Mouse (Mus musculus) kidney, adult 2 months (tissue): ENCODE results near the gene Atrnl1.

Experiments used
- CTCF ChIP-seq: fragments of 200-500 bp; conservative IDR thresholded peaks from 2 replicates; pipeline ENCODE4 v1.5.1; 2011; ENCODE audit warnings: low read depth, mild to moderate bottlenecking, control low read depth, low read length, moderate library complexity, mixed read lengths; ENCODE audit not compliant: insufficient read depth, insufficient read length
- POLR2A ChIP-seq: fragments of 200-500 bp; IDR thresholded peaks from one replicate; pipeline ENCODE4 v1.6.1; 2011; ENCODE audit warnings: low read depth, low read length, control low read depth

DNA sequence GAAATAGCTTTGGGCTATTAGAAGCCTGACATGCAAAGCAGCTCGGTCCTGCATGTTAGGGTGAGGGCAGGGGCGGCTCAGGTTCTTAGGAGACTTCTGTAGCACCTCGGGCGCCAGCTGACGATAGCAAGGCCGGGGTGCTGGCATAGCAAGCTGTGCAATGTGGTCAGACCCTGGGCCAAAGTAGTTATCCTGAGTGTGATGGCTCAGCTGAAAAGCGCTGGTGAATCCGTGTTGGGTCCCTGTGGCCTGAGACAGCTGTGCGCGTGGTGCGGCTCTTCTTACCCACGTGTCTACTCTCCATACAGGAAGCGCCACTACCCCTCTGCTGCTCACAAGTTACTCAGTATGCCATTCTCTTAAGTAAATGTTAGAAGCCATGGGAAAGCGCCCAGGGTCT is 331.4 kb downstream of the Atrnl1 start:
- TF ChIP-seq POLR2A (no peak), CTCF (no peak)
